Mouse (Mus musculus) CH12.LX (cell line): ENCODE measurements around the gene Atrnl1. TPM values are rescaled to one million over a fixed set of nuclear protein-coding genes. Genes with fewer than 3 reads are reported as not detected.

ENCODE experiments used
- DNase-seq: peaks from one replicate; pipeline ENCODE4 v3.0.0-alpha.2; 2013; ENCODE audit errors: extremely low read depth
- H3K27ac ChIP-seq: 2 replicates; pipeline ENCODE4 v1.5.1; 2012; ENCODE audit warnings: low read depth, mild to moderate bottlenecking, control low read depth, moderate library complexity; ENCODE audit not compliant: insufficient read depth
- H3K27me3 ChIP-seq: replicated peaks from 2 replicates; pipeline ENCODE3; 2012; ENCODE audit warnings: inconsistent platforms
- H3K36me3 ChIP-seq, 2 experiments: replicated peaks in 1 of 2; 2 replicates each; pipeline versions ENCODE3 to v1.6.1; 2012; ENCODE audit warnings: inconsistent platforms in 1 of 2, low read length in 1 of 2, mild to moderate bottlenecking in 1 of 2, mixed read lengths in 1 of 2, moderate library complexity in 1 of 2; ENCODE audit not compliant: control insufficient read depth in 1 of 2, insufficient read depth in 1 of 2
- H3K4me1 ChIP-seq, 2 experiments: 2 replicates each; pipeline ENCODE4 v1.6.1; 2012; ENCODE audit warnings: inconsistent platforms in 1 of 2, moderate library complexity in 1 of 2; ENCODE audit not compliant: insufficient read depth in 2 of 2, control insufficient read depth in 1 of 2
- H3K4me2 ChIP-seq: 2 replicates; pipeline ENCODE4 v1.6.1; 2012; ENCODE audit warnings: low read depth, mild to moderate bottlenecking, control low read depth; ENCODE audit not compliant: poor library complexity, insufficient read depth, severe bottlenecking
- H3K4me3 ChIP-seq, 3 experiments: fragments of 150-350 bp in 1 of 3; sonication (generic) in 1 of 3; replicated peaks in 1 of 3; 2 replicates each; pipeline versions ENCODE3 to v1.5.1; 2011 to 2012; ENCODE audit warnings: low read depth in 2 of 3, low read length in 2 of 3, mild to moderate bottlenecking in 2 of 3, moderate library complexity in 2 of 3, control low read depth in 1 of 3, improper control_type of control experiment in 1 of 3, inconsistent platforms in 1 of 3, mixed read lengths in 1 of 3; ENCODE audit not compliant: poor library complexity in 1 of 3
- H3K79me2 ChIP-seq: replicated peaks from 2 replicates; pipeline ENCODE4 v1.6.1; 2012; ENCODE audit warnings: mild to moderate bottlenecking, moderate library complexity; ENCODE audit not compliant: control insufficient read depth, poor library complexity, insufficient read depth, severe bottlenecking; ENCODE audit errors: extremely low read depth
- H3K9ac ChIP-seq: 2 replicates; pipeline ENCODE4 v1.6.1; 2012; ENCODE audit warnings: low read depth, mild to moderate bottlenecking, control low read depth, moderate library complexity; ENCODE audit not compliant: insufficient read depth
- H3K9me3 ChIP-seq: replicated peaks from 2 replicates; pipeline ENCODE3; 2012; ENCODE audit warnings: low read length, inconsistent platforms, mixed read lengths
- BHLHE40 ChIP-seq: IDR thresholded peaks from 2 replicates; pipeline ENCODE4 v1.6.1; 2011; ENCODE audit warnings: mild to moderate bottlenecking, low read depth, low read length, improper control_type of control experiment
- CTCF ChIP-seq, 2 experiments: IDR thresholded peaks in 1 of 2; conservative IDR thresholded peaks in 1 of 2; 2 replicates each; pipeline ENCODE4 v1.5.1; 2011 to 2012; ENCODE audit warnings: low read depth in 2 of 2, low read length in 2 of 2, improper control_type of control experiment in 1 of 2, inconsistent platforms in 1 of 2, mild to moderate bottlenecking in 1 of 2, moderate library complexity in 1 of 2
- E2F4 ChIP-seq: IDR thresholded peaks from 2 replicates; pipeline ENCODE4 v1.6.1; 2011; ENCODE audit warnings: low read depth, low read length, improper control_type of control experiment; ENCODE audit not compliant: insufficient replicate concordance
- EP300 ChIP-seq: IDR thresholded peaks from 2 replicates; pipeline ENCODE4 v1.6.1; 2011; ENCODE audit warnings: low read length, improper control_type of control experiment
- HCFC1 ChIP-seq: IDR thresholded peaks from 2 replicates; pipeline ENCODE4 v1.6.1; 2012; ENCODE audit warnings: low read depth, mild to moderate bottlenecking, inconsistent platforms, low read length, improper control_type of control experiment
- NELFE ChIP-seq: IDR thresholded peaks from 2 replicates; pipeline ENCODE4 v1.6.1; 2011; ENCODE audit warnings: low read depth, low read length, improper control_type of control experiment
- NRF1 ChIP-seq: IDR thresholded peaks from 2 replicates; pipeline ENCODE4 v1.6.1; 2014; ENCODE audit warnings: low read depth, mild to moderate bottlenecking, inconsistent platforms, low read length, improper control_type of control experiment, moderate library complexity
- POLR2A ChIP-seq: IDR thresholded peaks from 2 replicates; pipeline ENCODE4 v1.6.1; 2011; ENCODE audit warnings: low read depth, mild to moderate bottlenecking, improper control_type of control experiment, low read length
- RCOR1 ChIP-seq: conservative IDR thresholded peaks from 2 replicates; pipeline ENCODE4 v1.6.1; 2012; ENCODE audit warnings: low read depth, mild to moderate bottlenecking, inconsistent platforms, low read length, improper control_type of control experiment
- SMC3 ChIP-seq: IDR thresholded peaks from 2 replicates; pipeline ENCODE4 v1.6.1; 2011; ENCODE audit warnings: low read depth, low read length, improper control_type of control experiment
- TBP ChIP-seq: conservative IDR thresholded peaks from 2 replicates; pipeline ENCODE4 v1.6.1; 2011; ENCODE audit warnings: low read depth, low read length, improper control_type of control experiment
- UBTF ChIP-seq: IDR thresholded peaks from 2 replicates; pipeline ENCODE4 v1.6.1; 2012; ENCODE audit warnings: low read depth, mild to moderate bottlenecking, inconsistent platforms, low read length, improper control_type of control experiment, moderate library complexity
- USF1 ChIP-seq: IDR thresholded peaks from 2 replicates; pipeline ENCODE4 v1.6.1; 2014; ENCODE audit warnings: low read depth, mild to moderate bottlenecking, inconsistent platforms, low read length, improper control_type of control experiment
- USF2 ChIP-seq: conservative IDR thresholded peaks from 2 replicates; pipeline ENCODE4 v1.6.1; 2011; ENCODE audit warnings: low read depth, low read length, improper control_type of control experiment
- ZC3H11A ChIP-seq: IDR thresholded peaks from 2 replicates; pipeline ENCODE4 v1.6.1; 2012; ENCODE audit warnings: low read depth, mild to moderate bottlenecking, inconsistent platforms, low read length, improper control_type of control experiment
- ZNF384 ChIP-seq: IDR thresholded peaks from 2 replicates; pipeline ENCODE4 v1.6.1; 2012; ENCODE audit warnings: low read depth, low read length, improper control_type of control experiment, inconsistent platforms
- dilution Hi-C: fragments of 300-500 bp; cut with MboI; formaldehyde crosslinking; loops from 2 replicates; pipeline ENCODE4 v1.14.3; 2020; ENCODE audit warnings: low sequenced_read_pairs; ENCODE audit not compliant: extremely low pct_unique_long_range_greater_than_20kb, extremely low pct_ligation_motif_present
- in situ Hi-C: fragments of 300-500 bp; cut with MboI; formaldehyde crosslinking; loops from 3 replicates; pipeline ENCODE4 v1.14.3; 2019; ENCODE audit warnings: low sequenced_read_pairs, low pct_ligation_motif_present, low pct_unique_long_range_greater_than_20kb, mixed read lengths
- polyA plus RNA-seq: library from polyadenylated mRNA; unstranded; fragments of >175 nt; gene quantifications from 2 replicates; pipeline ENCODE4 v1.2.1, GENCODE M21; 2012; ENCODE audit warnings: low read depth; ENCODE audit not compliant: insufficient read length
- total RNA-seq, 2 experiments: library from RNA; depleted of rRNA; stranded (reverse); fragments of 300-350 nt in 1 of 2; fragments of >200 nt in 1 of 2; gene quantifications; 2 replicates each; pipeline ENCODE4 v1.2.3; 2012 to 2014

Gene Atrnl1
- total and polyA plus RNA-seq, 3 experiments = 1.9 TPM

DNA sequence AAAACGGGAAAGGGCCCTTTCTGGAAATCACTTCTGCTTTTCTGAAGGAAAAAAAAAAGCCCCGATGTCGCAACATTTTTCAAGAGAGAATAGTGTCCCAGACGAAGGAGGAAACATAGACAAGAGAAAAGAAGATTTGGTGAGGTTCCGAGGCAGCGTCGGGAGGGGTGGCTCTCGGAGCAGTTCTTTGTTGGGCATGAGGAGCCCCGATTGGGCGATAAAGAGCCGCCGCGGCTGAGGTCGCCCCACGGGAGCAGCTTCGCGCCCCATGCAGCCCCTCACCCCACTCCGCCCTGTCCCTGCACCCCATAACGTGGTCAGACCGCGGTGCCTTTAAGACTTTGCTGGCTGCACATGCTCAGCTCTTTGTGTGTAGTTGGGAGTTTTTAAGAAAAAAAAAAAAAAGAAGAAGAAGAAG, 767 bp upstream of the Atrnl1 start:
- H3K4me3 ChIP-seq = peak overlapping the region; percentile 44 to 84 (median 72)
- DNase-seq = peak; percentile 35
- in situ Hi-C loops (loop anchor here (25.0 kb wide), 1 partner anchor 198 kb away; no protein-coding TSS in a partner anchor), dilution Hi-C loops (no loop called here)
- peaks cover 0 to 13% of the 10 kb centered on the region in 2 experiments; a peak in 2 of 4 replicates for H3K4me1 ChIP-seq
- H3K9me3 ChIP-seq = peaks cover 3% of the 10 kb centered on the region
- no peaks in the 10 kb centered on the region for H3K36me3 ChIP-seq
- no peaks in the 10 kb centered on the region for H3K79me2 ChIP-seq
- H3K27me3 ChIP-seq = peaks cover 8% of the 10 kb centered on the region
- TF ChIP-seq USF2 (no peak), HCFC1 (no peak), EP300 (no peak), UBTF (no peak), USF1 (no peak), NELFE (no peak), RCOR1 (no peak), BHLHE40 (peak; percentile 31; the same call in 1 of the 2 replicates), POLR2A (no peak), TBP (no peak), NRF1 (peak; percentile 27; the same call in 1 of the 2 replicates), ZC3H11A (no peak), ZNF384 (peak; percentile 63)
- TF ChIP-seq, all 38 proteins: peak for 3
- Histone ChIP-seq H3K9ac (peak overlapping the region; percentile 59), H3K4me2 (peak overlapping the region; percentile 78), H3K27ac (no peak overlapping the region)

DNA sequence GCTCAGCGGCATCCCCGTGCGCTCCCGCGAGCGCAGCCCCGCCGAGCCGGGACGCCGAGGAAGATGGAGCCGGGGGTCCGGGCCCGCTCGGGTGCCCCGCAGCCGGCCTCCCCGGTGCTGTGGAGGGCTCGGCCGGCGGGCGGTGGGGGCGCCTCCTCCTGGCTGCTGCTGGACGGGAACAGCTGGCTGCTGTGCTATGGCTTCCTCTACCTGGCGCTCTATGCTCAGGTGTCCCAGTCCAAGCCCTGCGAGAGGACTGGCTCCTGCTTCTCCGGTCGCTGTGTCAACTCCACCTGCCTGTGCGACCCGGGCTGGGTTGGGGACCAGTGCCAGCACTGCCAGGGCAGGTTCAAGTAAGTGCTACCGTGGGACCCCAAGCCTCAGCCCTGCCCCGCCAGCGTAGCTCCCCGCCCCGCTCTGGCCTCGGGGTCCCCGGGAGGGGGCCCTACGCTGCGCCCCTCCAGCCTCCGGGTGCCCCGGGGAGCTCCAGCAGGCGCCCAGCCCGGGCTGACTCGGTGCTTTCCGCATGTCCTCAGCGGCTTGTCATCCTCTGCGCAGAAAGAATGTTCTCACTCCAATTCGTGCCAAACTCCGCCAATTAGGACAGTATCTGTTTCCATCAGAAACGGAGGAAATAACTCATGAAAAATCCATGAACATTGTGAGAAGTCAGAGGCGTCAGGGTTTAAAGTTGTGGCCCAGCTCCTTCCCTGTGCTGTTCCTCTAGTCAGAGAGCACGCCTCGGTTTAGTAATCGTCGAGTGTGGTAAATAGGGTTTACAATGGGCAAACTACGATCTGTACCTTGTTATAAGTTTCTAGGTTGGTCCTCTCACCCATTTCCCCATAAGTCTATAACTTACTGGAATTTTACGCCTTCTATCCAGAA, 701 bp downstream of the Atrnl1 start:
- no peak for TF ChIP-seq E2F4
- peak; percentile 31 for TF ChIP-seq SMC3
- peak in 1 of 2 experiments; percentile 43; a peak in 2 of 4 replicates for TF ChIP-seq CTCF (conservative IDR thresholded peaks at IDR 0.05 in 1 of 2, IDR thresholded peaks at IDR 0.05 in 1 of 2; ENCODE audit: low read depth in 2 of 2, low read length in 2 of 2)
- TF ChIP-seq UBTF = peak; percentile 54; the same call in 1 of the 2 replicates
- Histone ChIP-seq H3K4me3 (peak overlapping the region; percentile 16 to 84 (median 72)), H3K27ac (no peak overlapping the region), H3K79me2 (no peaks in the 10 kb centered on the region), H3K36me3 (no peaks in the 10 kb centered on the region), H3K4me1 (peaks cover 0 to 13% of the 10 kb centered on the region in 2 experiments; a peak in 2 of 4 replicates), H3K4me2 (peak overlapping the region; percentile 78), H3K9ac (peak overlapping the region; percentile 59), H3K27me3 (peaks cover 8% of the 10 kb centered on the region), H3K9me3 (no peaks in the 10 kb centered on the region)
- dilution Hi-C loops (no loop called here), in situ Hi-C loops (loop anchor here (25.0 kb wide), 1 partner anchor 199 kb away; no protein-coding TSS in a partner anchor)
- peak; percentile 27 for DNase-seq
